Mouse (Mus musculus) midbrain, embryonic 10.5 days (tissue): ENCODE measurements around the gene Smtn. TPM values are rescaled to one million over a fixed set of nuclear protein-coding genes. Genes with fewer than 3 reads are reported as not detected.

Experiments
- DNase-seq: peaks from one replicate; pipeline ENCODE4 v3.0.0-alpha.2; 2017; ENCODE audit warnings: low spot score
- H3K27ac ChIP-seq: fragments of 300-500 bp; sonication (generic); replicated peaks from 2 replicates; pipeline ENCODE4 v1.5.1; 2016; ENCODE audit warnings: mild to moderate bottlenecking
- H3K27me3 ChIP-seq: fragments of 300-500 bp; sonication (generic); 2 replicates; pipeline ENCODE4 v1.6.1; 2016; ENCODE audit warnings: low read depth, mild to moderate bottlenecking; ENCODE audit not compliant: poor library complexity, severe bottlenecking
- H3K36me3 ChIP-seq: fragments of 300-500 bp; sonication (generic); 2 replicates; pipeline ENCODE4 v1.6.1; 2016; ENCODE audit warnings: mild to moderate bottlenecking, moderate library complexity
- H3K4me1 ChIP-seq: fragments of 300-500 bp; sonication (generic); 2 replicates; pipeline ENCODE4 v1.6.1; 2016
- H3K4me3 ChIP-seq: fragments of 300-500 bp; sonication (generic); 2 replicates; pipeline ENCODE4 v1.5.1; 2016; ENCODE audit warnings: mild to moderate bottlenecking, moderate library complexity
- H3K9me3 ChIP-seq: fragments of 300-500 bp; sonication (generic); replicated peaks from 2 replicates; pipeline ENCODE4 v1.6.1; 2016; ENCODE audit warnings: mild to moderate bottlenecking
- WGBS: fragments of 180-500 bp; shearing (Covaris S2); methylation state at CpG from one replicate; pipeline ENCODE4 v1.1.7; 2016; 5-methylcytosine and 5-hydroxymethylcytosine counted together
- polyA plus RNA-seq: library from polyadenylated mRNA; unstranded; fragments of >200 nt; fragmentation: Nextera tagmentation; extraction: Ambion mirVana; gene quantifications from 2 replicates; pipeline ENCODE4 v1.2.1, GENCODE M21; 2016

Smtn gene
- polyA plus RNA-seq, 1 experiment from 2014 or later: 40.2 TPM

GRCm38 (mm10) chr11:3521339-3522224 is 18.8 kb downstream of the Smtn start:
- Histone ChIP-seq H3K36me3 (peaks cover 64% of the 10 kb centered on the region), H3K9me3 (no peaks in the 10 kb centered on the region), H3K27me3 (peaks cover 22% of the 10 kb centered on the region), H3K4me1 (peaks cover 14% of the 10 kb centered on the region), H3K27ac (no peak overlapping the region), H3K4me3 (no peak overlapping the region)
- DNase-seq: no peak
- 87% methylated on average over 23 of the region's 23 CpGs for WGBS

DNA sequence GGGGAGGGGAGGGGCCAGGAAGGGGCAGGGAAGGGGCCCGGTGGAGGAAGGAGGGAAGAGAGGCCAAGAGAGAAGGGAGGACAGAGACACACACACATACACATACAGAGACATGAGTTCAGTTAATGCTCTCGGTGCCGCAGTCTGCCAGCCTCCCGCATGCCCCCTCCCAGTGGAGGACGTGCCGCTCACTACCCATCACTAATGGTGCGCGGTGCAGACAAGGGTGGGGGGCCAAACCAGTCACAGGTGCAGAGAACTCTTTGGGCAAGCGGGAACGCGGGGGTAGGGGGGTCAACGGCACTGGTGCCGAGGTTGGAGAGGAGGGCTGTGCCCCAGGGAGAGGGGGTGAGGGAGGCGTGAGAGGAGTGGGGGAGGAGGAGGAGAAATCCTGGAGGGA is 19.5 kb downstream of the Smtn start:
- Histone ChIP-seq H3K27ac (no peak overlapping the region), H3K4me1 (peaks cover 15% of the 10 kb centered on the region), H3K36me3 (peaks cover 58% of the 10 kb centered on the region), H3K27me3 (peaks cover 29% of the 10 kb centered on the region), H3K4me3 (no peak overlapping the region), H3K9me3 (no peaks in the 10 kb centered on the region)
- 90% methylated on average over 13 of the region's 14 CpGs for WGBS
- no peak for DNase-seq

GRCm38 (mm10) chr11:3519756-3520398 is 20.5 kb downstream of the Smtn start:
- H3K27ac ChIP-seq: no peak overlapping the region
- no peaks in the 10 kb centered on the region for H3K9me3 ChIP-seq
- H3K27me3 ChIP-seq: peaks cover 39% of the 10 kb centered on the region
- no peak overlapping the region for H3K4me3 ChIP-seq
- peaks cover 25% of the 10 kb centered on the region for H3K4me1 ChIP-seq
- 83% methylated on average over 11 of the region's 11 CpGs for WGBS
- H3K36me3 ChIP-seq: peaks cover 47% of the 10 kb centered on the region
- no peak for DNase-seq

GRCm38 (mm10) chr11:3519051-3519726 is 21.2 kb downstream of the Smtn start:
- 82% methylated on average over 4 of the region's 4 CpGs for WGBS

GRCm38 (mm10) chr11:3517846-3518732 is 22.3 kb downstream of the Smtn start:
- Histone ChIP-seq H3K27me3 (peaks cover 40% of the 10 kb centered on the region), H3K9me3 (no peaks in the 10 kb centered on the region), H3K4me1 (peaks cover 34% of the 10 kb centered on the region), H3K4me3 (peak overlapping the region; percentile 56), H3K27ac (no peak overlapping the region), H3K36me3 (peaks cover 30% of the 10 kb centered on the region)
- DNase-seq: no peak
- WGBS: 54% methylated on average over 13 of the region's 13 CpGs

More at GRCm38 (mm10) chr11:3519051-3519726, 21.2 kb downstream of the Smtn start:
- H3K4me3 ChIP-seq: no peak overlapping the region
- H3K27ac ChIP-seq: no peak overlapping the region
- peaks cover 40% of the 10 kb centered on the region for H3K36me3 ChIP-seq
- H3K9me3 ChIP-seq: no peaks in the 10 kb centered on the region
- no peak for DNase-seq
- peaks cover 40% of the 10 kb centered on the region for H3K27me3 ChIP-seq
- peaks cover 30% of the 10 kb centered on the region for H3K4me1 ChIP-seq

GRCm38 (mm10) chr11:3516859-3517845 is 23.3 kb downstream of the Smtn start:
- Histone ChIP-seq H3K27ac (no peak overlapping the region), H3K4me3 (peak overlapping the region; percentile 56), H3K36me3 (peaks cover 21% of the 10 kb centered on the region), H3K27me3 (peaks cover 40% of the 10 kb centered on the region), H3K4me1 (peaks cover 34% of the 10 kb centered on the region), H3K9me3 (no peaks in the 10 kb centered on the region)
- 2% methylated on average over 50 of the region's 50 CpGs for WGBS
- peak; percentile 47 for DNase-seq

- Histone ChIP-seq H3K36me3 (peaks cover 11% of the 10 kb centered on the region), H3K27ac (no peak overlapping the region), H3K4me3 (no peak overlapping the region), H3K27me3 (peaks cover 40% of the 10 kb centered on the region), H3K4me1 (peaks cover 34% of the 10 kb centered on the region), H3K9me3 (no peaks in the 10 kb centered on the region)
- DNase-seq: no peak
- WGBS: 81% methylated on average over 5 of the region's 5 CpGs
Observed at GRCm38 (mm10) chr11:3516121-3516520, 24.3 kb downstream of the Smtn start.

GRCm38 (mm10) chr11:3515637-3516036 is 24.8 kb downstream of the Smtn start:
- 79% methylated on average over 4 of the region's 4 CpGs for WGBS
- Histone ChIP-seq H3K9me3 (no peaks in the 10 kb centered on the region), H3K36me3 (peaks cover 6% of the 10 kb centered on the region), H3K27ac (no peak overlapping the region), H3K27me3 (peaks cover 40% of the 10 kb centered on the region), H3K4me1 (peaks cover 34% of the 10 kb centered on the region), H3K4me3 (no peak overlapping the region)
- no peak for DNase-seq

- 10% methylated on average over 4 of the region's 4 CpGs for WGBS
- peaks cover 40% of the 10 kb centered on the region for H3K27me3 ChIP-seq
- H3K9me3 ChIP-seq: no peaks in the 10 kb centered on the region
- DNase-seq: no peak
- H3K4me1 ChIP-seq: peaks cover 34% of the 10 kb centered on the region
- peak overlapping the region; percentile 62 for H3K4me3 ChIP-seq
- H3K36me3 ChIP-seq: peaks cover 1% of the 10 kb centered on the region; the same call in 1 of the 2 replicates
- H3K27ac ChIP-seq: peak overlapping the region; percentile 71; the same call in 1 of the 2 replicates
Observed at GRCm38 (mm10) chr11:3515216-3515615, 25.2 kb downstream of the Smtn start.

GRCm38 (mm10) chr11:3514529-3515054 is 25.8 kb downstream of the Smtn start, which contains the start of gene Selenom:
TSS of gene Selenom (plus strand) at chr11:3514684.
- H3K9me3 ChIP-seq: no peaks in the 10 kb centered on the region
- under 1% methylated on average over 26 of the region's 26 CpGs for WGBS
- H3K27me3 ChIP-seq: peaks cover 40% of the 10 kb centered on the region
- H3K27ac ChIP-seq: peak within 1 kb of the TSS; percentile 71
- no peaks in the 10 kb centered on the region; the same call in 1 of the 2 replicates for H3K36me3 ChIP-seq
- peak; percentile 84 for DNase-seq
- H3K4me1 ChIP-seq: peaks cover 34% of the 10 kb centered on the region
- peak within 1 kb of the TSS; percentile 62 for H3K4me3 ChIP-seq

DNA sequence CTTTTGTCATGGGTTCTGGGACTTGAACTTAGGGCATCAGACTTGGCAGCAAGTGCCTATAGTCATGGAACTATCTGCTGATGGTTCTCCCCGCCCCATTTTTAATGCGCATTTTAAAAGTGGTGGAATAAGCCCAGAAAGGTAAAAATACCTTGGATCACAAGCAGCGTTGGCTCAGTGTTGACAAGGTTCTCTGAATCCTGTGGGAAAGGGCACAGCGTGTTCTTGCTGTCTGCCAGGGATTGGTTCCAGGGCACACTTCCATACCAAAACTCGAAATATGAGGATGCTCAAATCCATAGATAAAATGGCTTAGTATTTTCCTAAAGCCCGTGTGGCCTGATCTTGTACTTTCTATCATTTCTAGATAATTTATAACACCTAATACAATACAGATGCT is 27.1 kb downstream of the Smtn start:
- peaks cover 34% of the 10 kb centered on the region for H3K4me1 ChIP-seq
- H3K4me3 ChIP-seq: no peak overlapping the region
- H3K27me3 ChIP-seq: peaks cover 35% of the 10 kb centered on the region
- no peaks in the 10 kb centered on the region for H3K9me3 ChIP-seq
- H3K36me3 ChIP-seq: no peaks in the 10 kb centered on the region
- no peak for DNase-seq
- no peak overlapping the region for H3K27ac ChIP-seq
- WGBS: 89% methylated on average over 6 of the region's 6 CpGs
